Mouse (Mus musculus) stomach, embryonic 16.5 days (tissue): Measurements from ENCODE around the gene Gpn2. TPM values are rescaled to one million over a fixed set of nuclear protein-coding genes. Genes with fewer than 3 reads are reported as not detected.
A peak's percentile ranks its signal among the peaks of the same experiment; 100 is the strongest.

Source experiments
- ATAC-seq: fragments of 200-750 bp; cut with Nextera tagmentation; 2 replicates; pipeline ENCODE4 v1.8.0; 2017; ENCODE audit warnings: moderate number of reproducible peaks, moderate TSS enrichment; ENCODE audit not compliant: insufficient read depth, low FRiP score
- H3K27ac ChIP-seq: fragments of 300-500 bp; sonication (generic); 2 replicates; pipeline ENCODE4 v1.5.1; 2014; ENCODE audit warnings: low read length
- H3K27me3 ChIP-seq: fragments of 300-500 bp; sonication (generic); 2 replicates; pipeline ENCODE4 v1.6.1; 2014; ENCODE audit warnings: low read length, control low read depth, mixed read lengths; ENCODE audit not compliant: control insufficient read depth, insufficient read depth
- H3K36me3 ChIP-seq: fragments of 300-500 bp; sonication (generic); 2 replicates; pipeline ENCODE4 v1.6.1; 2014; ENCODE audit warnings: low read length; ENCODE audit not compliant: control insufficient read depth, insufficient read depth
- H3K4me1 ChIP-seq: fragments of 300-500 bp; sonication (generic); 2 replicates; pipeline ENCODE4 v1.6.1; 2014; ENCODE audit warnings: low read length, control low read depth, mixed read lengths; ENCODE audit not compliant: control insufficient read depth, insufficient read depth
- H3K4me2 ChIP-seq: fragments of 300-500 bp; sonication (generic); 2 replicates; pipeline ENCODE4 v1.6.1; 2014; ENCODE audit warnings: low read depth, low read length, mixed read lengths
- H3K4me3 ChIP-seq: fragments of 300-500 bp; sonication (generic); replicated peaks from 2 replicates; pipeline ENCODE4 v1.5.1; 2014; ENCODE audit warnings: mild to moderate bottlenecking, low read length
- H3K9ac ChIP-seq: fragments of 300-500 bp; sonication (generic); 2 replicates; pipeline ENCODE4 v1.6.1; 2014; ENCODE audit warnings: low read length
- H3K9me3 ChIP-seq: fragments of 300-500 bp; sonication (generic); replicated peaks from 2 replicates; pipeline ENCODE4 v1.6.1; 2016; ENCODE audit warnings: low read length, control low read depth; ENCODE audit not compliant: control insufficient read depth
- WGBS: fragments of 180-500 bp; shearing (Covaris S2); extraction: QIAGEN DNeasy Blood & Tissue Kit; methylation state at CpG from one replicate; pipeline ENCODE4 v1.1.7; 2014; 5-methylcytosine and 5-hydroxymethylcytosine counted together
- polyA plus RNA-seq: library from polyadenylated mRNA; unstranded; fragments of >200 nt; fragmentation: Nextera tagmentation; extraction: Ambion mirVana; gene quantifications from 2 replicates; pipeline ENCODE4 v1.2.1, GENCODE M21; 2015

Gene Gpn2
- polyA plus RNA-seq, 1 experiment from 2014 or later, result 13.8 TPM

DNA sequence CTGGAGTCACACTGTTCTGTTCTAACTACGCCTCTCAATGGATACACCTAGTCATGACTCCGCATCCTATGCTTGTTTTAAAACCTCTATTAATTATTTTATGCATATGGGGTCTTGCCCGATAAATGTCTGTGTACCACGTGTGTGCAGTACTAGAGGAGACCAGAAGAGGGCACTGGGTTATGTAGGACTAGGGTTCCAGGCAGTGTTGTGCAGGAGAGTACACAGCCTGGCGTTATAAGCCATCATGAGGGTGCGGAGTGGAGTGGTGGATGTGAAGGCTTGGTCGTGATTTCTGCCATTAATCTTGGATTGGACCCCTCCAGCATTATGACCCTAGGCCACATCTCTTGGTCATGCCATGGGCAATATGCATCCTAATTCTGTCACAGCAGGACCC is 28.3 kb downstream of the Gpn2 start:
- WGBS, result 95% methylated on average over 7 of the region's 7 CpGs

GRCm38 (mm10) chr4:133613026-133613425 is 28.9 kb downstream of the Gpn2 start:
- Histone ChIP-seq H3K4me2 (no peak overlapping the region), H3K27ac (no peak overlapping the region), H3K9me3 (no peaks in the 10 kb centered on the region), H3K36me3 (peaks cover 19% of the 10 kb centered on the region), H3K4me3 (no peak overlapping the region), H3K27me3 (no peaks in the 10 kb centered on the region), H3K9ac (no peak overlapping the region), H3K4me1 (no peaks in the 10 kb centered on the region)
- WGBS, result 93% methylated on average over 8 of the region's 8 CpGs
- no peak for ATAC-seq

More for the DNA sequence above, 28.3 kb downstream of the Gpn2 start:
- peaks cover 19% of the 10 kb centered on the region for H3K36me3 ChIP-seq
- no peak overlapping the region for H3K9ac ChIP-seq
- no peaks in the 10 kb centered on the region for H3K9me3 ChIP-seq
- no peak for ATAC-seq
- H3K4me1 ChIP-seq, result peaks cover 1% of the 10 kb centered on the region; the same call in 1 of the 2 replicates
- H3K27ac ChIP-seq, result no peak overlapping the region
- no peak overlapping the region for H3K4me2 ChIP-seq
- no peak overlapping the region for H3K4me3 ChIP-seq
- no peaks in the 10 kb centered on the region for H3K27me3 ChIP-seq

DNA sequence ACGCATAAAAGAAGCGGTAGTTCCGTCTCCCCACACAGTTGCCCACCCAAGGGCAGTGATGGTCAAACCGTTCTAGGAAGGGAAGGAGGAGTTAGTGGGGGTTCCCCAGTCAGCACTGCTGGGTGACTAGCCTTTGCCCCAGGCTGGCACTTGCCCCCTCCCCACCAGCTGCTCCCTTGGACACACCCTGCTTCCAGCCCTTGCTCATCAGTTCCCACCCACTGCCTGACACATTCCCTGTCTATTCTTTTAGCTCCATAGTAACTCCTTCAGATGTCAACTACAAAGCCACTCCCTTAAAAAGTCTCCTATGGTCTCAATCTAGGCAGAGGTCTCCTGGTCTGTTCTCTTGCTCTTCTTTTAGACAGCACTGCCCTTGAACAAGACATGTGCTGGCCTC is 29.7 kb downstream of the Gpn2 start:
- no peak for ATAC-seq
- WGBS, result 89% methylated on average over 4 of the region's 4 CpGs
- H3K36me3 ChIP-seq, result peaks cover 14% of the 10 kb centered on the region
- no peaks in the 10 kb centered on the region for H3K4me1 ChIP-seq
- H3K4me2 ChIP-seq, result no peak overlapping the region
- no peaks in the 10 kb centered on the region for H3K9me3 ChIP-seq
- H3K4me3 ChIP-seq, result no peak overlapping the region
- peak overlapping the region; percentile 27; the same call in 1 of the 2 replicates for H3K27ac ChIP-seq
- no peaks in the 10 kb centered on the region for H3K27me3 ChIP-seq
- H3K9ac ChIP-seq, result no peak overlapping the region

DNA sequence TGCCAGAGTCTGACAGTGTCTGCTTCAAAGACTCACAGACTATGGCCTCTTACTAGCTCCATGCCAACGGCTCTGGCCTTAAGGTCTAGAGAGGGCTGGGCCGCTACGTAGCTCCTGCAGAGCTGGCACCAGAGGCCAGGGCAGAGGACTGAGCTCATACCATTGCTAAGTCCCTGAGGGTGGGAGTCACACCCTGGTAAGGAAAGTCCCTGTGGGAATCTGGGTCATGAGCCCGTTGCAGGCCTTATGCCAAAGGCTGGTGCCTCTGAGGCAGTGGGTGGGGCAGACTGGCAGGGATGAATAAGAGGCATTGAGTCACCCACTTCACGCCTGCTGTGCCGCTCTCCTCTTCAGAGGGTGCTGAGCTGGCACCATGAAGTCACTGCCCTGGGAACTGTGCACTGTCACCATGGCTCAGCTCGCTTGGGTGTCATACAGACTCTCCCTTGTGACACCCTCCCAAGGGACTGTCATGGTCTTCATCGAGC is 30.2 kb downstream of the Gpn2 start:
- peak; percentile 45; the same call in 1 of the 2 replicates for ATAC-seq
- 81% methylated on average over 8 of the region's 8 CpGs for WGBS

DNA sequence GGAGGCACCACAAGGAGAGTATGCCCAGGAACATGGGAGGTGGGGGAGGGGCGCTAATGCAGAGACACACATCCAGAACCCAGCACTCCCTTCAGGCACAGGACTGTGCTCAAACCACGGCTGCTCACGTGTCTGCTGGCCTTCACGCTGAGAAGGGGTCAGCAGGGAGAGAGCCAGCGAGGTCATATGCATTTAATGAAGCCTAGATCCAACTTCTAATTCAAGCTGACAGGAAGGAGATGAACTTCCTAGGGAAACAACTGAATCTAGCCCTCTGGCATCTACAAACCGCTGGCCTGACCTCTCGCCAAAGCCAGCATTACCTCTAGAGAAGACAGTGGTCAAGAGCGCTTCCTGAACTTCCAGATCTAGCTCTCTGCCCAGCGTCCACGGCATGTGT is 31.3 kb downstream of the Gpn2 start:
- peaks cover 14% of the 10 kb centered on the region for H3K36me3 ChIP-seq

More for the DNA sequence above, 30.2 kb downstream of the Gpn2 start:
- H3K4me2 ChIP-seq, result no peak overlapping the region
- H3K9ac ChIP-seq, result no peak overlapping the region
- H3K4me1 ChIP-seq, result no peaks in the 10 kb centered on the region
- peaks cover 14% of the 10 kb centered on the region for H3K36me3 ChIP-seq
- H3K27ac ChIP-seq, result peak overlapping the region; percentile 27; the same call in 1 of the 2 replicates
- H3K9me3 ChIP-seq, result no peaks in the 10 kb centered on the region
- no peak overlapping the region for H3K4me3 ChIP-seq
- no peaks in the 10 kb centered on the region for H3K27me3 ChIP-seq

GRCm38 (mm10) chr4:133617936-133618335 is 33.8 kb downstream of the Gpn2 start:
- 91% methylated on average over 11 of the region's 11 CpGs for WGBS
- Histone ChIP-seq H3K4me2 (no peak overlapping the region), H3K4me3 (no peak overlapping the region), H3K9me3 (no peaks in the 10 kb centered on the region), H3K27me3 (no peaks in the 10 kb centered on the region), H3K4me1 (no peaks in the 10 kb centered on the region), H3K36me3 (0 out of 2 replicates have a peak, but pooled peaks cover 1% of the 10 kb centered on the region), H3K27ac (no peak overlapping the region), H3K9ac (no peak overlapping the region)
- no peak for ATAC-seq

More for the DNA sequence above, 31.3 kb downstream of the Gpn2 start:
- Histone ChIP-seq H3K27ac (no peak overlapping the region), H3K4me3 (no peak overlapping the region), H3K9ac (no peak overlapping the region), H3K4me1 (no peaks in the 10 kb centered on the region), H3K9me3 (no peaks in the 10 kb centered on the region), H3K27me3 (no peaks in the 10 kb centered on the region), H3K4me2 (no peak overlapping the region)
- 79% methylated on average over 10 of the region's 10 CpGs for WGBS
- no peak for ATAC-seq

DNA sequence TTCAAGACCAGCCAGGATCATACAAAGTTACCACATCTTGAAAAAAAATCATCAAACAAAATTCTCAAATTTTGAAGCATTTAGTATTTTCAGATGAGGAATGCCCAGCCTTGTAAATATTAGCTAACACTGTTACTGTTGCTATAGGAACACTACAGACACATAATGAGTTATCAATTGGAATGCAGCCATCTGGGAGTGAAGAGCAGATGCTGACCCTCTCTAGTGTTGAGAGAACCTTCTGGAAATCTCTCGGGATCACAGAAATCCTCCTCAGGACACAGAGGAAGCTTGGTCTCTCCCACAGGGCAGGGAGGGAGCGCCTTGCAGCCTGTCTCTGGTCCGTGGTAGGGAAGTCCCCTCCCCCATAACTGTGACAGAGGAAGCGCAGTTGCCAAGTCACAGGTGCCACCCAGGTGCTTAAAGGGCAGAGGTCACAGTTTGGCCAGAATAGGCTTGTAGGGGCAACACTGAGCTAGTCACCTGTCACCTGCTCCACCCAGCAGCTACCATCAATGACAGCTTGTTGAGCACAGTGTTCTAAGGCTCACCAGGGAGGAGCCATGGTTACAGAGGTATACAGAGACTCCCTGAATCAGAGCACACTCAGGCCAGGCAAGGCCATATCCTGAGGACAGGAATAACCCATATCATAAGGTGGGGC is 35.4 kb downstream of the Gpn2 start:
- ATAC-seq, result no peak
- Histone ChIP-seq H3K4me1 (no peaks in the 10 kb centered on the region), H3K27me3 (no peaks in the 10 kb centered on the region), H3K4me2 (no peak overlapping the region), H3K27ac (no peak overlapping the region), H3K9ac (no peak overlapping the region), H3K36me3 (no peaks in the 10 kb centered on the region), H3K4me3 (no peak overlapping the region), H3K9me3 (no peaks in the 10 kb centered on the region)
- 62% methylated on average over 4 of the region's 4 CpGs for WGBS

DNA sequence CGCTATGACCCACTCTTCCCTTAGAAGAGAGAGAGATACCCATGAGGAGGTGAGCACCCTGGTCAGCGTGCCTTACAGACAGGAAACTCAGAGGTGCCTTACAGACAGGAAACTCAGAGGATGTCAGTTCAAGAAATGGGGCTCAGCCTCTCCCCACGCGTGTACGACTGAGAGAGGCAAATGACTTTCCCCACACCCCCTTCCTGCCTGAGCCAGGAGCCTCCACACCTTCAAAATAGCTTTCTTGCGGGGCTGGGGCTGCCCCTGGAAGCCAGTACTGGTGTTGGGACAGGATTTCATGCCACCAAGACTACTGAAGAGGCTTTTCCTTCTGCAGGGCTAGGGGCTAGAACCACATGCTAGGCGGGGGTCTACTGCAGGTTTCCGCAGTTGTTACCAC is 36.5 kb downstream of the Gpn2 start:
- no peaks in the 10 kb centered on the region for H3K36me3 ChIP-seq
- no peak for ATAC-seq
- no peak overlapping the region for H3K27ac ChIP-seq
- H3K9ac ChIP-seq, result no peak overlapping the region
- H3K4me3 ChIP-seq, result no peak overlapping the region
- 87% methylated on average over 8 of the region's 8 CpGs for whole genome bisulfite sequencing
- H3K4me1 ChIP-seq, result no peaks in the 10 kb centered on the region
- no peak overlapping the region for H3K4me2 ChIP-seq
- H3K9me3 ChIP-seq, result no peaks in the 10 kb centered on the region
- H3K27me3 ChIP-seq, result no peaks in the 10 kb centered on the region

GRCm38 (mm10) chr4:133622161-133622695 is 38.1 kb downstream of the Gpn2 start:
- Histone ChIP-seq H3K4me3 (no peak overlapping the region), H3K27ac (no peak overlapping the region), H3K4me2 (no peak overlapping the region), H3K9me3 (no peaks in the 10 kb centered on the region), H3K36me3 (no peaks in the 10 kb centered on the region), H3K4me1 (peaks cover 4% of the 10 kb centered on the region; the same call in 1 of the 2 replicates), H3K27me3 (no peaks in the 10 kb centered on the region), H3K9ac (no peak overlapping the region)
- no peak for ATAC-seq
- WGBS, result 70% methylated on average over 11 of the region's 11 CpGs
